Mouse (Mus musculus) thymus, adult 2 months (tissue): ENCODE measurements around the gene Mxi1. TPM values are rescaled to one million over a fixed set of nuclear protein-coding genes. Genes with fewer than 3 reads are reported as not detected.
A peak's percentile ranks its signal among the peaks of the same experiment; 100 is the strongest.

Source experiments
- DNase-seq: peaks from one replicate; pipeline ENCODE4 v3.0.0; 2021
- H3K27ac ChIP-seq: fragments of 200-500 bp; 2 replicates; pipeline ENCODE4 v1.5.1; 2012; ENCODE audit warnings: low read length, control low read depth; ENCODE audit not compliant: control insufficient read depth, insufficient read depth
- H3K27me3 ChIP-seq: fragments of 200-500 bp; 2 replicates; pipeline ENCODE4 v1.6.1; 2012; ENCODE audit warnings: mild to moderate bottlenecking, low read length, moderate library complexity, mixed read lengths; ENCODE audit not compliant: control insufficient read depth, insufficient read depth
- H3K36me3 ChIP-seq: fragments of 200-500 bp; 2 replicates; pipeline ENCODE4 v1.6.1; 2012; ENCODE audit warnings: mild to moderate bottlenecking, low read length, moderate library complexity; ENCODE audit not compliant: control insufficient read depth, insufficient read depth
- H3K4me1 ChIP-seq: fragments of 200-500 bp; replicated peaks from 2 replicates; pipeline ENCODE4 v1.6.1; 2012; ENCODE audit warnings: low read length; ENCODE audit not compliant: control insufficient read depth, insufficient read depth
- H3K4me3 ChIP-seq: fragments of 200-500 bp; 2 replicates; pipeline ENCODE4 v1.5.1; 2012; ENCODE audit warnings: mild to moderate bottlenecking, low read length, control low read depth, moderate library complexity; ENCODE audit not compliant: control insufficient read depth, insufficient read depth
- CTCF ChIP-seq: fragments of 200-500 bp; IDR thresholded peaks from 2 replicates; pipeline ENCODE4 v1.5.1; 2012; ENCODE audit warnings: mild to moderate bottlenecking, control low read depth, low read length, moderate library complexity, borderline replicate concordance; ENCODE audit not compliant: control insufficient read depth, poor library complexity, insufficient read depth; ENCODE audit errors: extremely low read depth
- POLR2A ChIP-seq: fragments of 200-500 bp; IDR thresholded peaks from 2 replicates; pipeline ENCODE4 v1.6.1; 2012; ENCODE audit warnings: mild to moderate bottlenecking, low read length, control low read depth, moderate library complexity; ENCODE audit not compliant: control insufficient read depth, poor library complexity, insufficient read depth; ENCODE audit errors: extremely low read depth
- WGBS: fragments of 180-500 bp; shearing (Covaris S2); methylation state at CpG from one replicate; pipeline ENCODE4 v1.1.7; 2018; 5-methylcytosine and 5-hydroxymethylcytosine counted together
- polyA plus RNA-seq: library from polyadenylated mRNA; depleted of rRNA; stranded (reverse); fragments of >200 nt; gene quantifications from 2 replicates; pipeline ENCODE4 v1.2.3, GENCODE M21; 2012

The Mxi1 gene
- polyA plus RNA-seq, 1 experiment: 29.1 TPM

DNA sequence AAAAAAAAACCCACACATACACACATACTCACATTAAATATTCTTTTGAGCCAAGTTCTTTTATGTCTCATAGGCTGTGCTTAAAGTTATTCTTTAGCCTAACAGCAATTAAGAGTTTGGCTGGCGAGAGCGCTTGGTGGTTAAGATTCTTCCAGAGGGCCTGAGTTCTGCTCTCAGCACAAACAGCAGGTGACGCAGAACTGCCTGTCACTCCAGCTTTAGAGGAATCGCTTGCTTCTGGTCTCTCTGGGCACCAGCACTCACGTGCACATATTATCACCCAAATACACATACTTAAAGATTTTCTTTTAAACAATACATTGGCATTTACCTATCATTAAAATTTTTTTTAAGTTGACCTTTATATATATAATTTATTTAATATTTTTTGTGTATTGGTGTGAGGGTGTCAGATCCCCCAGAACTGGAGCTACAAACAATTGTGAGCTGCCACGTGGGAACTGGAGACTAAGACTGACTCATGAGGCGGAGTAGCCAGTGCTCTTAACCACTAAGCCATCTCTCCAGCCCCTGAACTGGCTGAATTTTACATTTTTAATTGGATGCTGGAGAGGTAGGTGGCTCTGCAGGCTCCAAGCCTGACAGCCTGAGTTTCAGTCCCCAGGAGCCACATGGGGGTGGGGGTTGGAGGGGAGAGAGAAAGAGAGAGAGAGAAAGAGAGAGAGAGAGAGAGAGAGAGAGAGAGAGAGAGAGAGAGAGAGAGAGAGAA lies 44.1 kb downstream of the Mxi1 start:
- Histone ChIP-seq H3K27me3 (no peaks in the 10 kb centered on the region), H3K4me1 (peaks cover 7% of the 10 kb centered on the region), H3K36me3 (no peaks in the 10 kb centered on the region), H3K4me3 (no peak overlapping the region), H3K27ac (no peak overlapping the region)
- no peak for TF ChIP-seq POLR2A
- TF ChIP-seq CTCF: no peak
- no peak for DNase-seq
- WGBS: 95% methylated on average over 7 of the region's 7 CpGs

DNA sequence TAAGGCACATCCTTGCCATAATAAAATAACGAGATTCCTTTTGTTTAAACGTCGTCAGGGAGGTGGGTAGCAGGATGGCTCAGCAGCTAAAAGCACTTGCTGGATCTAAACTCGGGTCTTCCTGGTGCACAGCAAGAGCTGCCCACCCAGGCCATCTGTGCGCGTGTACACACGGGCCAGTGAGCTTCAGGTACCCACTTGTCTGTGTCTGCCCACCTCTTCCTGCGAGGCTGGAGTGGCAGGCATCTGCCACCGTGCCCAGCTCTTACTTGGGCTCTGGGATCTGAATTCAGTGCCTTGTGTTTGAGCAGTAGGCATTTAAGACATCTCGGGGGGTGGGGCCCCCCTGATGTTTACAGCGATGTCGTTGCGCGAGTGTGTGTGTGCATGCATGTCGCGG lies 44.7 kb downstream of the Mxi1 start:
- 97% methylated on average over 16 of the region's 16 CpGs for WGBS
- Histone ChIP-seq H3K4me3 (no peak overlapping the region), H3K27ac (no peak overlapping the region), H3K36me3 (no peaks in the 10 kb centered on the region), H3K27me3 (no peaks in the 10 kb centered on the region), H3K4me1 (peaks cover 7% of the 10 kb centered on the region)
- DNase-seq: no peak
- no peak for TF ChIP-seq CTCF
- no peak for TF ChIP-seq POLR2A

DNA sequence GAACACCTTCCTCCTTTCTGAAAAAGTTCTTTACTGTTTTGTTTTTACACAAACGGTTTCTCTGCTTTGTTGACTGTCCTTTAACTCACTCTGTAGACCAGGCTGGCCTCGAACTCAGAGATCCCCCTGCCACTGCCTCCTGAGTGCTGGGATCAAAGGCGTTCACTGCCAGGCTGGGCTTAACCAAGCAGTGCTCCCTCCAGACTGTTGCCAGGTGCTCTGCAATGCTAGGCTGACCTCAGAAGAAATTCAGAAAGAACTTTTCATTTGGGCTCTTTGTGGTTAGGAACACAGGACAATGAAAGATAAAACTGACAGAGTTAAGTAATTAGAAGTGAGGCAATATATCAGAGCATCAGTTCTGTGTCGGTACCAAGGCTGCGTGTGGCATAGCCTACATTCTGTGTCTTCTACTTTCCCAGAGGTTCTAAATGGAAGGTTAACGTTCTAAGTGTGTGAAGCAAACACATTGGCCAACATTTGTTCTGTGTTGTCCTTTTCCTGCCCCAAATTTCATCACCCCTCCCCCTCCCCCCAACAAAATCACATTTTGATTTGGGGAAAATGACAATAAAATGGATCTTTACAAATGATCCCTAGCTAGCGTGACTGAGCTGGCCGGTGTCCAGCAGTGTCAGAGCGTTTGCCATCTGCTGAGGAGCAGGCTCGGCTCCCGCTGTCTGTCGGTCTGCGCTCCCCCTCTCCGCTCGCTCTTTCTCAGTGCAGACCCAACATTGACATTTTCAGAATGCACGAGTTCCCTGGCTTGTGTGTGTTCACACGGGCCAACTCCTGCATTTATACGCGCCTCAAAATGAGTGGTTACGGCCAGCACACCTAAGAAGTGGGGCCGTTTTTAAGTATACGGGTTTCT lies 49.1 kb downstream of the Mxi1 start:
- TF ChIP-seq CTCF (no peak), POLR2A (no peak)
- Histone ChIP-seq H3K27ac (no peak overlapping the region), H3K4me1 (peaks cover 7% of the 10 kb centered on the region), H3K4me3 (no peak overlapping the region), H3K27me3 (no peaks in the 10 kb centered on the region), H3K36me3 (no peaks in the 10 kb centered on the region)
- WGBS: 86% methylated on average over 22 of the region's 22 CpGs
- no peak for DNase-seq

DNA sequence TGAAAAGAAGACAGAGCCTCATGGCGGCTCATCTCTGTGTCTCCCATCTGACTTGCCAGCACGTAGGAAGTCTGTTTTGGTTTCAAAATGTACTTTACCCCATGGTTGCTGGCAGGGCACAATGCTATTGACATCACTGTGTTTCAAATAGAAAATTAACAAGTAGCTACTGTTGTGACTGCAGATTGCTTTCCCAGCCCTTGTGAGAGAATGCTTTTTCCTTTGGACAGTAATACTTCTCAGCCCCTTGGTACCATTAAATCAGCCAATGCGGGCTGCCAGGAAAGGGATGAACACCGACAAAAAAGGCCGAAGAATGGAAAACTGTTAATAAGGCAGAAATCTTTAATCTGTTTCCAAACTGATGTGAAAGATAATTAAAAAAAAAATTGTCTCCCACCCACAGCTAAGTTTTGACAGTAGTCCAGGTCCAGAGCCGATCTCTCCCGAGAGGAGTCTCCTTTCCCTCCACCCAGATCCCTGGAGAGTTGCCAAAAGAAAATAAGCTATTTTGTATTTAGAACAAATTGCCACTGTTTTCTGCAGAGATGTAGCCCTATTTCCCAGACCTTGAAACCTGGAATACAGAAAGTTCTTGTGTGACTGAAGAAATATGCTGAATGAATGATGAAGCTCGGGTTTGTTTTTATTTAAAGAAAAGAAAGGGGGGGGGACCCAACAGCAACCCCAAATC lies 50.1 kb downstream of the Mxi1 start:
- Histone ChIP-seq H3K4me3 (no peak overlapping the region), H3K27me3 (no peaks in the 10 kb centered on the region), H3K27ac (no peak overlapping the region), H3K4me1 (peaks cover 4% of the 10 kb centered on the region), H3K36me3 (no peaks in the 10 kb centered on the region)
- no peak for DNase-seq
- WGBS: 94% methylated on average over 8 of the region's 8 CpGs
- TF ChIP-seq POLR2A (no peak), CTCF (no peak)

DNA sequence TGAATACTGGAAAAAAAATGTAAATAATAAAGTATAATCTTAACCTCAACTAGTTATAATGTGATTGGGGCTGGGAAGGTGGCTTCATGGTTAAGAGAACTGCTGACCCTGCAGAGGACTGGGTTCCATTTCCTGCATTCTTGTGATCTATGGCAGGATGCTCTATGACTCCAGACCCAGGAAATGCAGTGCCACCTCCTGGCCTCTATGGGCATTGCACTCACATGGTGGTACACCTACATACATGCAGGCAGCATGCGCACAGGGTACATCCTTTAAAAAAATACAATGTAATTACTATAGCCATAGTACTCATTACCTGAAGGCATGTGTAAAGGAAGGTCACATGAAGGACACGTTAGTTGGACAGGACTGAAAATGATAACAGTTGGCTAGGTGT lies 52.6 kb downstream of the Mxi1 start:
- no peak overlapping the region for H3K4me3 ChIP-seq
- no peaks in the 10 kb centered on the region for H3K27me3 ChIP-seq
- WGBS: 49% methylated on average over 2 of the region's 2 CpGs
- H3K36me3 ChIP-seq: no peaks in the 10 kb centered on the region
- DNase-seq: peak; percentile 56
- H3K4me1 ChIP-seq: no peaks in the 10 kb centered on the region
- no peak for TF ChIP-seq POLR2A
- no peak for TF ChIP-seq CTCF
- no peak overlapping the region for H3K27ac ChIP-seq

DNA sequence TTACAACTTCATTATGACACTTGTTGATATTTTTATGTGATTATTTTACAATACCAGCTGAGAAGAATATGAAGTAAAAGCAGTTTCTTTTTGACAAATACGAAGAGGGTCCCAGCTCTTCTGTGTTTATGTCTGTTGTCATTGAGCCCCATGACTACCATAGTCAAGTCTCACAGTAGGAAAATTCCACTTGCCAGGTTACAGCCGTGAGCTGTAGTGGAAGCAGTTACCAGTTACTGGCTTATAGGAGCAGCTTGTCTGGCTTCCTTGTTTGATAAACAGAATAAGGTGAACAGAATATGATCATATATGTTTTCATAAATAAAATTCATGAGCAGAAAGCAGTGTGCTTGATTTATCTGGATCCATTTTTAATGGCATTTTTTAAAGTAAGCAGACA lies 54.2 kb downstream of the Mxi1 start:
- no peak for DNase-seq
- H3K27me3 ChIP-seq: no peaks in the 10 kb centered on the region

More for the DNA sequence above, 54.2 kb downstream of the Mxi1 start:
- TF ChIP-seq POLR2A (no peak), CTCF (no peak)
- Histone ChIP-seq H3K4me1 (no peaks in the 10 kb centered on the region), H3K36me3 (no peaks in the 10 kb centered on the region), H3K4me3 (no peak overlapping the region), H3K27ac (no peak overlapping the region)
- WGBS: 92% methylated on average over 2 of the region's 2 CpGs
